Mouse (Mus musculus) small intestine, adult 2 months (tissue): ENCODE data around the gene Sec14l2.

Experiments
- CTCF ChIP-seq: fragments of 200-500 bp; IDR thresholded peaks from 2 replicates; pipeline ENCODE4 v1.5.1; 2012; ENCODE audit warnings: low read depth, mild to moderate bottlenecking, control low read depth, inconsistent platforms, low read length, moderate library complexity, mixed read lengths; ENCODE audit not compliant: insufficient replicate concordance, insufficient read length; ENCODE audit errors: extremely low read depth
- POLR2A ChIP-seq: fragments of 200-500 bp; IDR thresholded peaks from 2 replicates; pipeline ENCODE4 v1.6.1; 2012; ENCODE audit warnings: low read depth, mild to moderate bottlenecking, control low read depth, inconsistent platforms, low read length, moderate library complexity

DNA sequence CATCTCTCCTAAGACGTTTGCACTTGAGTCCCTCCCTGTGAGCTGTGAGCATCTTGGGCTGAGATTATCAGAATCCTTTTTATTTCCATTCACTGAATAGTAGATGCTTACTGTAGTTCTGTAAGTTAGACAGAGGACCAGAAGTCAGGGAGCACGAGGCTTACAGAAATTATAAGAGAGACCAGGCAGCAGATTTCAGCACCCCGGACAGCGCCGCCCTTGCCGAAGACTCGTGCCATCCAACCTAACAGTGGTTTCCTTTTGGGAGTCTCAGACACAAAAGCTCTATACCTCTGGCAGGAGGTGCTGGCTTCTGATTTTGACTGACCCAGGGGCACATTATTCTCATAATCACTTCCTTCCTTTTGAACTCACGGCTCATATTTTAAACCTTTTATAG lies 46.6 kb downstream of the Sec14l2 start:
- TF ChIP-seq CTCF (no peak), POLR2A (no peak)
